Mouse (Mus musculus) embryo, embryonic 10.5 days (tissue): ENCODE measurements at regions not wholly inside any gene's neighbourhood (a gene's known extent, or its start where the extent isn't known, plus 50 kb on each side); places are given as distances from the start of the nearest gene placed in this dataset.

Experiments
- DNase-seq: peaks from one replicate; pipeline ENCODE4 v3.0.0-alpha.2; 2015; ENCODE audit warnings: low spot score

DNA sequence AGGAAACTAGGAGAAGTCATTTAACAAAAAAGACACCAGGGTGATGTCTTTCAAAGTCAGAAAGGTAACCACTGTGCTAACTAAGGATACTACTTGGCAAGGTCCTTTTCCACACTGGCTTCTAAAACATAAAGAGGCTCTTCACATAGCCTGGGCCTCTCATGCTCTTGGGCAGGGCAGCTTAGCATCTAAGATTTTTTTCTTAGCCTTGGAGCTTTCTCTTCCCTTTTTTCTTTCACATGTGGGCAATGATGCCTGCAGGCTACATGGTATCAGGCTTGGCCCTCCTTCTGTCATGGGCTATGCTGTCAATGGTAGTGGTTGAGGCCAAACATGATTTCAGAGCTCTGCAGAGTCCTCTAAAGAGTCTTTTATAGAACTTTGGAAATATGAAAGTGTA lies 60.6 kb downstream of the Serpinb6d start:
- no peak for DNase-seq

DNA sequence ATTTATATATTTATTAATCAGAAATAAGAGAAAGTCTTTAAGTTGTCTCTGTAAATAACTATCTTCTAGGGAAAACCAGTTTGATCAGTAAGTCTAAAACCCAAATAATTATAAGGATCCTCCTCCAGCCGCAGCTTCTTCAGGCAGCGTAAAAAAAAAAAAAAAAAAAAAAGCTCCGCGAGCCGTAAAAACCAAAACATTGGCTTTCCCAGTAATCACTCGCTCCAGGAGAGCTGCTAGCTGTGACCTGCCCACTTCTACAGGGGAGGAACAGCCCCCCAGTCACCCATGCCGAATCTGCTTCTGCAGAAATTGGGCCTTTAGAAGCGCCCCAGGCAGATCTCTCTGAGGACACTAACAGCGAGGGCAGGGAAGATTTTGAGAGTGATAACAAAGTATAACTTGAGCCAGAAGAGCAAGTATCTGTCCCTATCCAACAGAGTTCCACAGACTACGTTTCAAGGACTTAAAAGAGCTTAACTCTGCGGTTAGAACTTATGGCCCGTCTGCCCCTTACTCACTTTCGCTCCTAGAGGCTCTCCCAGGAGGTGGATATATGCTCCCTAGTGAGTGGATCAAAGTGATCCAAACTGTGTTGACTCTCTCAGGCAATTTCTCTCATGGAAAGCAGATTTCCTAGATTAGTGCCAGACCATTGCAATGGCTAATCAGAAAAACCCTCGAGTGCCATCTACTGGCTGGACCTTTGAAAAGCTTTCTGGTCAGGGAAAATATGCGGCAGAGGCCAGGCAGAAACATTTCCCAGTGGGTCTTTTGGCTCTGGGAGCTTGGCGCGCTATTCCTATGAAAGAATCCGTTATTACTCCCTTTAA lies 80.7 kb downstream of the Serpinb6e start:
- DNase-seq = peak; percentile 77

GRCm38 (mm10) chr13:33763295-33763916 lies 79.8 kb downstream of the Serpinb6e start:
- DNase-seq = no peak
